ENCODE assay signal across 8 mouse cellular contexts in the genomic region with DNA sequence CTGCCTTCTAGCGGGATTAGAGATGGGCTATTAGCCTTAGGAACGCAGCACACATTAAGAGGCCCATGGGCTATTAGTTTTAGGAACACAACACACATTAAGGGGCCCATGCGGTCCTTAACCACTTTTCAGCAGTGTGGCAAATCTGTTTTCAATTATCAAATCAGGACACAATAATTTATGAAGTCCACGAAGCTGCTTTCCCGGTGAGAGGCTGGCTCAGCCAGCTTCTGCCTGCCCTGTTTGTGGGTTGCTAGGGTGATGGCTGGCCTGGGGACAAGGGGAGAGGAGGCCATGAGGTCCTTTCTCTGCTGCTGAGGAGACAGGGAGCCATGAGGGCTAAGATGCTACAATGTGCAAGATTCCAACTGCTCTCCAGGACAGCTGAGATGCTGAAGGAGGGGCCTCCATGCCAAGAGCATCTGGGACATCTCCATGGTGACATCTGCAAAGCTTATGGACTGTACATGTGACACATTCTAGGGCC.
DNase-seq lines count a peak whose midpoint lies in the region; ATAC-seq and TF ChIP-seq lines count a peak whose summit lies in the region.

No protein-coding gene starts in this region.

- H3K36me3 ChIP-seq in kidney, embryonic 15.5 days, result no peaks in the 10 kb centered on the region
- no peaks in the 10 kb centered on the region for H3K36me3 ChIP-seq in intestine, embryonic 16.5 days (ENCODE audit: control insufficient read depth, insufficient read depth, low read length)
- no peaks in the 10 kb centered on the region for H3K36me3 ChIP-seq in midbrain, postnatal 0 days (ENCODE audit: insufficient read depth, low read length)

- TF ChIP-seq CTCF in midbrain, postnatal 0 days (IDR thresholded peaks at IDR 0.05), result no peak

- WGBS in kidney, embryonic 15.5 days, result 45% methylated on average over 5 of the region's 5 CpGs
- WGBS in intestine, embryonic 16.5 days, result 74% methylated on average over 5 of the region's 5 CpGs
- 52% methylated on average over 5 of the region's 5 CpGs for WGBS in midbrain, postnatal 0 days

- no peak overlapping the region for H3K4me2 ChIP-seq in kidney, embryonic 15.5 days
- H3K4me2 ChIP-seq in intestine, embryonic 16.5 days (ENCODE audit: low read depth, low read length), result no peak overlapping the region
- no peak overlapping the region for H3K4me2 ChIP-seq in midbrain, postnatal 0 days (ENCODE audit: low read depth, low read length, poor library complexity, severe bottlenecking)

- ATAC-seq in kidney, embryonic 15.5 days (replicated peaks; ENCODE audit: low FRiP score), result peak; percentile 50; the same call in 1 of the 2 replicates
- ATAC-seq in intestine, embryonic 16.5 days, result peak; percentile 47; the same call in 1 of the 2 replicates
- ATAC-seq in midbrain, postnatal 0 days (ENCODE audit: low FRiP score), result peak; percentile 68

- no peaks in the 10 kb centered on the region for H3K27me3 ChIP-seq in kidney, embryonic 15.5 days
- H3K27me3 ChIP-seq in intestine, embryonic 16.5 days (replicated peaks; ENCODE audit: control insufficient read depth, insufficient read depth, low read length), result no peaks in the 10 kb centered on the region
- H3K27me3 ChIP-seq in midbrain, postnatal 0 days (ENCODE audit: insufficient read depth, low read length), result no peaks in the 10 kb centered on the region

- H3K9me3 ChIP-seq in kidney, embryonic 15.5 days (replicated peaks), result no peaks in the 10 kb centered on the region
- H3K9me3 ChIP-seq in intestine, embryonic 16.5 days (ENCODE audit: control insufficient read depth, low read length), result no peaks in the 10 kb centered on the region
- no peaks in the 10 kb centered on the region for H3K9me3 ChIP-seq in midbrain, postnatal 0 days (ENCODE audit: low read length)

- H3K9ac ChIP-seq in kidney, embryonic 15.5 days, result no peak overlapping the region
- no peak overlapping the region for H3K9ac ChIP-seq in intestine, embryonic 16.5 days (ENCODE audit: low read depth, low read length)
- no peak overlapping the region for H3K9ac ChIP-seq in midbrain, postnatal 0 days (replicated peaks; ENCODE audit: low read length, poor library complexity, severe bottlenecking)

- H3K27ac ChIP-seq in kidney, embryonic 15.5 days, result no peak overlapping the region
- no peak overlapping the region for H3K27ac ChIP-seq in intestine, embryonic 16.5 days (ENCODE audit: low read length)
- no peak overlapping the region for H3K27ac ChIP-seq in midbrain, postnatal 0 days (ENCODE audit: low read depth, low read length)

- H3K4me1 ChIP-seq in kidney, embryonic 15.5 days, result peaks cover 8% of the 10 kb centered on the region
- H3K4me1 ChIP-seq in intestine, embryonic 16.5 days (ENCODE audit: control insufficient read depth, insufficient read depth, low read length), result peaks cover 8% of the 10 kb centered on the region
- H3K4me1 ChIP-seq in midbrain, postnatal 0 days (ENCODE audit: insufficient read depth, low read length), result peaks cover 8% of the 10 kb centered on the region; the same call in 1 of the 2 replicates

- DNase-seq in kidney, adult 8-10 months, result no peak
- DNase-seq in embryo, embryonic 11.5 days (ENCODE audit: low read depth, low spot score), result peak; percentile 34
- DNase-seq in midbrain, postnatal 0 days (ENCODE audit: low spot score), result peak; percentile 71
- no peak for DNase-seq in natural killer cell, adult 2 months (ENCODE audit: low spot score in 2 of 2)
- DNase-seq in thymus, postnatal 25 days, result no peak
- no peak for DNase-seq in thymus, postnatal 10 days (ENCODE audit: low spot score in 2 of 2)

- no peak overlapping the region for H3K4me3 ChIP-seq in kidney, embryonic 15.5 days (replicated peaks)
- H3K4me3 ChIP-seq in intestine, embryonic 16.5 days (ENCODE audit: low read length), result no peak overlapping the region
- H3K4me3 ChIP-seq in midbrain, postnatal 0 days (ENCODE audit: low read depth, low read length), result no peak overlapping the region

Comparison
In these comparisons a context has a peak if more than half of its experiments do, and no peak if none do; other contexts are left out.
1. DNase-seq: peak in embryo, embryonic 11.5 days (single experiment) and midbrain, postnatal 0 days (single experiment); none in kidney, adult 8-10 months (0 of 2), natural killer cell, adult 2 months (0 of 2), thymus, postnatal 25 days (single experiment) and thymus, postnatal 10 days (0 of 2).
2. Peak in every context shown above with its lines, with median percentiles within 50 percentile points of each other: ATAC-seq.